Mouse (Mus musculus) lung, adult 2 months (tissue): ENCODE results near the gene Aanat. TPM values are rescaled to one million over a fixed set of nuclear protein-coding genes. Genes with fewer than 3 reads are reported as not detected.

Experiments used
- DNase-seq: peaks from one replicate; pipeline ENCODE4 v3.0.0; 2022
- H3K4me1 ChIP-seq: fragments of 200-500 bp; 2 replicates; pipeline ENCODE4 v1.6.1; 2011; ENCODE audit warnings: low read length; ENCODE audit not compliant: control insufficient read depth, insufficient read depth
- H3K4me3 ChIP-seq: fragments of 200-500 bp; replicated peaks from 2 replicates; pipeline ENCODE3; 2011; ENCODE audit warnings: low read depth, mild to moderate bottlenecking, control low read depth, low read length; ENCODE audit errors: extremely low read depth
- CTCF ChIP-seq: fragments of 200-500 bp; IDR thresholded peaks from 2 replicates; pipeline ENCODE4 v1.5.1; 2011; ENCODE audit warnings: mild to moderate bottlenecking, low read length, control low read depth; ENCODE audit not compliant: insufficient read depth
- POLR2A ChIP-seq: fragments of 200-500 bp; IDR thresholded peaks from 2 replicates; pipeline ENCODE4 v1.6.1; 2011; ENCODE audit warnings: low read depth, mild to moderate bottlenecking, control low read depth, low read length, borderline replicate concordance; ENCODE audit errors: extremely low read depth
- WGBS: fragments of 180-500 bp; shearing (Covaris S2); methylation state at CpG from one replicate; pipeline ENCODE4 v1.1.7; 2018; 5-methylcytosine and 5-hydroxymethylcytosine counted together
- polyA plus RNA-seq: library from polyadenylated mRNA; depleted of rRNA; stranded (reverse); fragments of >200 nt; gene quantifications from 2 replicates; pipeline ENCODE4 v1.2.3, GENCODE M21; 2012; rRNA removed

Aanat gene
- polyA plus RNA-seq, 1 experiment, result not detected

- DNase-seq, result no peak
- 61% methylated on average over 5 of the region's 5 CpGs for WGBS
These were observed 54.9 kb downstream of the Aanat start for GRCm38 (mm10) chr11:116641168-116641567.

GRCm38 (mm10) chr11:116641731-116642130, 55.5 kb downstream of the Aanat start:
- 66% methylated on average over 3 of the region's 3 CpGs for whole genome bisulfite sequencing
- H3K4me3 ChIP-seq, result no peak overlapping the region
- TF ChIP-seq CTCF, result no peak
- no peak for DNase-seq
- H3K4me1 ChIP-seq, result no peaks in the 10 kb centered on the region; the same call in 1 of the 2 replicates

More at GRCm38 (mm10) chr11:116641168-116641567, 54.9 kb downstream of the Aanat start:
- Histone ChIP-seq H3K4me3 (no peak overlapping the region), H3K4me1 (no peaks in the 10 kb centered on the region; the same call in 1 of the 2 replicates)
- TF ChIP-seq CTCF (peak; percentile 40; the same call in 1 of the 2 replicates), POLR2A (no peak)

GRCm38 (mm10) chr11:116642681-116643578, 56.7 kb downstream of the Aanat start:
- DNase-seq, result peak; percentile 90
- peaks cover 7% of the 10 kb centered on the region; the same call in 1 of the 2 replicates for H3K4me1 ChIP-seq
- TF ChIP-seq CTCF (peak; percentile 95), POLR2A (no peak)
- H3K4me3 ChIP-seq, result no peak overlapping the region
- WGBS, result 34% methylated on average over 14 of the region's 14 CpGs

GRCm38 (mm10) chr11:116643579-116644224, 57.5 kb downstream of the Aanat start:
- H3K4me3 ChIP-seq, result no peak overlapping the region
- 33% methylated on average over 19 of the region's 19 CpGs for WGBS
- TF ChIP-seq CTCF (no peak), POLR2A (no peak)
- H3K4me1 ChIP-seq, result peaks cover 10% of the 10 kb centered on the region
- DNase-seq, result no peak

GRCm38 (mm10) chr11:116644225-116645112, 58.2 kb downstream of the Aanat start:
- peaks cover 12% of the 10 kb centered on the region for H3K4me1 ChIP-seq
- H3K4me3 ChIP-seq, result no peak overlapping the region
- 51% methylated on average over 21 of the region's 21 CpGs for WGBS
- no peak for TF ChIP-seq CTCF
- TF ChIP-seq POLR2A, result no peak
- DNase-seq, result no peak

DNA sequence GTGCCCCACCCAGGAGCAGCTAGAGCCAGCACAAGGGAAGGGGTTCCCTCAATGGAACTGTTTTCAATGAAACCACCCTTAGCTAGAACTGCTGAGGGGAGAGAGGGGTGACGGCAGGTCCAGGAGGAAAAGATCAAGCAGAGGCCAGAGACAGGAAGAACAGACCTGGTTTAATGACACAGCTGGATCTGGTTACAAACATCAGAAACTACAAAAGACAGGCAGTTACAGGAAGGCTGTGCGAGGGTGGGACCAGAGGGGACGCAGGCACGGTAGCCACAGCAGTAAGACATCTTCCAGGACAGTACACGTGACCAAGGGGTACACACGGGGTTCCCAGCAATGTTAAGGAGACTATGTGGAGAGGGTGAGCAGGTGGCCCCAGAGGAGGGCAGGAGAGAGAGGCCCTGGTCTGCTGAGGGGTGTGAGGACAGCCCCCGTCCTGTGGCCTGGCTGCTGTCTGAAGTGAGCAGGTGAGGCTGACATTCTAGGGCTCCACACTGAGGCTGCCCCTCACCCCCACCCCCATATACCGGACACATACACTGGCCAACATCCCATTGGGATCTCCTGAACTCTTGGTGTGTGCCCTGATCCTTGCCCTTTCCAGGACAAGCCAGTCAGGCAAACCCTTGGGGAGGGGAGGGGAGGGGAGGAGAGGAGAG, 59.3 kb downstream of the Aanat start:
- TF ChIP-seq POLR2A (no peak), CTCF (no peak)
- 87% methylated on average over 8 of the region's 8 CpGs for WGBS
- no peak overlapping the region for H3K4me3 ChIP-seq
- H3K4me1 ChIP-seq, result peaks cover 12% of the 10 kb centered on the region
- DNase-seq, result no peak

- DNase-seq, result no peak
- 76% methylated on average over 11 of the region's 11 CpGs for WGBS
- Histone ChIP-seq H3K4me3 (no peak overlapping the region), H3K4me1 (peaks cover 12% of the 10 kb centered on the region)
- TF ChIP-seq CTCF (no peak), POLR2A (no peak)
These were observed 59.9 kb downstream of the Aanat start for GRCm38 (mm10) chr11:116646136-116646535.

- DNase-seq, result no peak
- H3K4me3 ChIP-seq, result no peak overlapping the region
- 87% methylated on average over 7 of the region's 7 CpGs for WGBS
- peaks cover 12% of the 10 kb centered on the region for H3K4me1 ChIP-seq
- no peak for TF ChIP-seq POLR2A
- no peak for TF ChIP-seq CTCF
These were observed 60.5 kb downstream of the Aanat start for GRCm38 (mm10) chr11:116646771-116647170.

Other genes with a start within 250 kb of the Aanat start
- gene Rnf157, start 173.4 kb upstream of the Aanat start, polyA plus RNA-seq, result 3.0 and 3.6 TPM in 2 replicates
- gene Ubald2, start 152.3 kb upstream of the Aanat start, polyA plus RNA-seq, result 159 and 160 TPM in 2 replicates
- 0.11 and 0.18 TPM in 2 replicates for gene Qrich2, start 120.2 kb upstream of the Aanat start, polyA plus RNA-seq
- 82.4 and 92.0 TPM in 2 replicates for gene Prpsap1, start 92.2 kb upstream of the Aanat start, polyA plus RNA-seq
- 41.8 and 45.8 TPM in 2 replicates for gene Sphk1, start 55.5 kb upstream of the Aanat start, polyA plus RNA-seq
- 18.3 and 18.8 TPM in 2 replicates for gene Ube2o, start 5.0 kb upstream of the Aanat start, polyA plus RNA-seq
- 82.2 and 87.8 TPM in 2 replicates for gene Rhbdf2, start 40.6 kb downstream of the Aanat start, polyA plus RNA-seq
- gene Prcd, start 67.1 kb downstream of the Aanat start, polyA plus RNA-seq, result 2.8 and 5.6 TPM in 2 replicates
- gene Cygb, start 67.9 kb downstream of the Aanat start, polyA plus RNA-seq, result 33.6 and 41.2 TPM in 2 replicates
- 0.26 and 0.28 TPM in 2 replicates for gene St6galnac1, start 189.1 kb downstream of the Aanat start, polyA plus RNA-seq
- 70.1 and 172 TPM in 2 replicates for gene Mxra7, start 241.6 kb downstream of the Aanat start, polyA plus RNA-seq